Mouse (Mus musculus) hindbrain, embryonic 15.5 days (tissue): ENCODE data around the gene Ece1. TPM values are rescaled to one million over a fixed set of nuclear protein-coding genes. Genes with fewer than 3 reads are reported as not detected.

Source experiments
- ATAC-seq: fragments of 200-750 bp; cut with Nextera tagmentation; 2 replicates; pipeline ENCODE4 v1.8.0; 2017; ENCODE audit warnings: low read depth, moderate number of reproducible peaks, moderate TSS enrichment; ENCODE audit not compliant: low FRiP score
- H3K27ac ChIP-seq: fragments of 300-500 bp; sonication (generic); replicated peaks from 2 replicates; pipeline ENCODE4 v1.5.1; 2015; ENCODE audit warnings: mild to moderate bottlenecking, inconsistent platforms
- H3K27me3 ChIP-seq: fragments of 300-500 bp; sonication (generic); 2 replicates; pipeline ENCODE4 v1.6.1; 2015; ENCODE audit warnings: control low read depth, inconsistent platforms
- H3K36me3 ChIP-seq: fragments of 300-500 bp; sonication (generic); 2 replicates; pipeline ENCODE4 v1.6.1; 2015; ENCODE audit warnings: control low read depth, inconsistent platforms
- H3K4me1 ChIP-seq: fragments of 300-500 bp; sonication (generic); replicated peaks from 2 replicates; pipeline ENCODE4 v1.6.1; 2015; ENCODE audit warnings: control low read depth, inconsistent platforms
- H3K4me2 ChIP-seq: fragments of 300-500 bp; sonication (generic); 2 replicates; pipeline ENCODE4 v1.6.1; 2015; ENCODE audit warnings: moderate library complexity, mild to moderate bottlenecking, inconsistent platforms
- H3K4me3 ChIP-seq: fragments of 300-500 bp; sonication (generic); 2 replicates; pipeline ENCODE4 v1.5.1; 2015; ENCODE audit warnings: mild to moderate bottlenecking, inconsistent platforms
- H3K9ac ChIP-seq: fragments of 300-500 bp; sonication (generic); 2 replicates; pipeline ENCODE4 v1.6.1; 2015; ENCODE audit warnings: inconsistent platforms
- H3K9me3 ChIP-seq: fragments of 300-500 bp; sonication (generic); 2 replicates; pipeline ENCODE4 v1.6.1; 2016; ENCODE audit warnings: control low read depth, inconsistent platforms
- WGBS: fragments of 180-500 bp; shearing (Covaris S2); methylation state at CpG from one replicate; pipeline ENCODE4 v1.1.7; 2015; 5-methylcytosine and 5-hydroxymethylcytosine counted together
- polyA plus RNA-seq: library from polyadenylated mRNA; unstranded; fragments of >200 nt; fragmentation: Nextera tagmentation; extraction: Ambion mirVana; gene quantifications from 2 replicates; pipeline ENCODE4 v1.2.1, GENCODE M21; 2015

Ece1 gene
- polyA plus RNA-seq, 1 experiment from 2014 or later = 24.8 TPM

DNA sequence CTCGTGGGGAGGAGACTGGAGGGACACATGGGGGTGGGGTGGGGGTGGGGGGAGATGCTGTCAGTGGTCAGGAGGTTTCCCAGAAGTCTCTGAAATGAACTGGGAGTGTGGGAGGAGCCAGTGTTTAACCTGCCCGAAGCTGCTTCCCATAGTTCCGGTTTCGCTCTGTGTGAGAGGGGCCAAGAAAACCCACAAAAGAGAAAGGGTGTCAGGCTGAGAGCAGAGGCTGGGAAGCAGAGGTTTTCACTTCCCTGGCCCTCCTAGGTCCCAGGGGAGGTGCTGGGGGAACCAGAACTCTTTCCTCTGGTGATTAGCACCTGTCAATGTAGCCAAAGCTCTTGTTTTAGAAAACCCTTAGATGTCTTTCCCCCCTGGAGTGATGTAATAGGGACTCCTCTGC lies 47.4 kb downstream of the Ece1 start:
- no peak for ATAC-seq
- no peaks in the 10 kb centered on the region for H3K36me3 ChIP-seq
- H3K27ac ChIP-seq = no peak overlapping the region
- H3K4me2 ChIP-seq = no peak overlapping the region
- H3K4me1 ChIP-seq = peaks cover 32% of the 10 kb centered on the region
- no peaks in the 10 kb centered on the region for H3K9me3 ChIP-seq
- no peak overlapping the region for H3K4me3 ChIP-seq
- no peak overlapping the region for H3K9ac ChIP-seq
- 52% methylated on average over 4 of the region's 4 CpGs for WGBS
- no peaks in the 10 kb centered on the region for H3K27me3 ChIP-seq

GRCm38 (mm10) chr4:137910382-137911009 lies 48.5 kb downstream of the Ece1 start:
- H3K4me3 ChIP-seq = no peak overlapping the region
- H3K27me3 ChIP-seq = no peaks in the 10 kb centered on the region
- no peaks in the 10 kb centered on the region for H3K36me3 ChIP-seq
- H3K4me2 ChIP-seq = no peak overlapping the region
- no peak overlapping the region for H3K27ac ChIP-seq
- no peak for ATAC-seq
- WGBS = 95% methylated on average over 5 of the region's 5 CpGs
- no peaks in the 10 kb centered on the region for H3K9me3 ChIP-seq
- H3K9ac ChIP-seq = no peak overlapping the region
- peaks cover 24% of the 10 kb centered on the region for H3K4me1 ChIP-seq

- no peak overlapping the region for H3K4me3 ChIP-seq
- H3K9ac ChIP-seq = no peak overlapping the region
- no peak overlapping the region for H3K4me2 ChIP-seq
- no peaks in the 10 kb centered on the region for H3K27me3 ChIP-seq
- no peaks in the 10 kb centered on the region for H3K9me3 ChIP-seq
- no peaks in the 10 kb centered on the region for H3K36me3 ChIP-seq
- H3K4me1 ChIP-seq = peaks cover 23% of the 10 kb centered on the region
- H3K27ac ChIP-seq = no peak overlapping the region
- WGBS = 90% methylated on average over 8 of the region's 8 CpGs
- ATAC-seq = no peak
Measured at GRCm38 (mm10) chr4:137911657-137912056, 49.6 kb downstream of the Ece1 start.

- Histone ChIP-seq H3K9ac (peak overlapping the region; percentile 59; the same call in 1 of the 2 replicates), H3K36me3 (no peaks in the 10 kb centered on the region), H3K4me1 (peaks cover 29% of the 10 kb centered on the region), H3K4me2 (peak overlapping the region; percentile 93), H3K27me3 (no peaks in the 10 kb centered on the region), H3K9me3 (no peaks in the 10 kb centered on the region), H3K27ac (0 out of 2 replicates have a peak overlapping the region, but pooled peaks have one; percentile 13), H3K4me3 (peak overlapping the region; percentile 54)
- ATAC-seq = peak; percentile 13; the same call in 1 of the 2 replicates
- 49% methylated on average over 13 of the region's 13 CpGs for WGBS
Measured at GRCm38 (mm10) chr4:137912768-137913305, 50.8 kb downstream of the Ece1 start.

GRCm38 (mm10) chr4:137913321-137914057 lies 51.5 kb downstream of the Ece1 start:
- peak; percentile 80 for ATAC-seq
- Histone ChIP-seq H3K36me3 (no peaks in the 10 kb centered on the region), H3K4me1 (peaks cover 36% of the 10 kb centered on the region), H3K27ac (0 out of 2 replicates have a peak overlapping the region, but pooled peaks have one; percentile 13), H3K4me2 (peak overlapping the region; percentile 93), H3K4me3 (peak overlapping the region; percentile 54), H3K27me3 (no peaks in the 10 kb centered on the region), H3K9ac (peak overlapping the region; percentile 59), H3K9me3 (no peaks in the 10 kb centered on the region)
- WGBS = under 1% methylated on average over 39 of the region's 54 CpGs

GRCm38 (mm10) chr4:137917591-137917990 lies 55.6 kb downstream of the Ece1 start:
- no peak overlapping the region for H3K4me2 ChIP-seq
- WGBS = 49% methylated on average over 6 of the region's 6 CpGs
- H3K9ac ChIP-seq = no peak overlapping the region
- H3K27ac ChIP-seq = no peak overlapping the region
- H3K27me3 ChIP-seq = no peaks in the 10 kb centered on the region
- no peaks in the 10 kb centered on the region for H3K9me3 ChIP-seq
- no peak for ATAC-seq
- H3K4me1 ChIP-seq = peaks cover 51% of the 10 kb centered on the region
- no peak overlapping the region for H3K4me3 ChIP-seq
- H3K36me3 ChIP-seq = no peaks in the 10 kb centered on the region

DNA sequence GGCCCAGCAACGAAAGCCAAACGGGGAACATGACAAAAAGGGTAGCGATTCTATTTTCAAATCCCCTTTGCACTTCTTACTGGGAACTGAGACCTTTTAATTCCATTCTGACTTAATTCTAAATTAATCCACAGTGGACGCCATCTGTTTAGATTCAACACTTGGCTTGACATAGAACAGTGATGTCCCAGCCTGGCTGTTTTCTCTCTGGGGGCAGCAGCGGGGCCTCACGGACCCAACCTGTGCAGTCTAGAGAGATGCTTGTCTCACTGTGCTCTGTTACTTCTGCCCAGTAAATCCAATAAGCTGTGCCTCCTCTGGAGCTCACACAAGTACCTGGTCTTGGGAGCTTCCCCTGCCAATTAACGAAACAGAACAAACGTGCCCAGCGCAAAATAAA lies 56.5 kb downstream of the Ece1 start:
- Histone ChIP-seq H3K4me3 (no peak overlapping the region), H3K4me1 (peaks cover 41% of the 10 kb centered on the region), H3K36me3 (no peaks in the 10 kb centered on the region), H3K4me2 (no peak overlapping the region), H3K9ac (no peak overlapping the region), H3K27ac (0 out of 2 replicates have a peak overlapping the region, but pooled peaks have one; percentile 32), H3K9me3 (no peaks in the 10 kb centered on the region), H3K27me3 (no peaks in the 10 kb centered on the region)
- no peak for ATAC-seq
- 45% methylated on average over 9 of the region's 9 CpGs for WGBS

GRCm38 (mm10) chr4:137919116-137919515 lies 57.1 kb downstream of the Ece1 start:
- Histone ChIP-seq H3K9me3 (no peaks in the 10 kb centered on the region), H3K4me1 (peaks cover 36% of the 10 kb centered on the region), H3K36me3 (no peaks in the 10 kb centered on the region), H3K27ac (peak overlapping the region; percentile 32; the same call in 1 of the 2 replicates), H3K4me3 (no peak overlapping the region), H3K4me2 (no peak overlapping the region), H3K9ac (no peak overlapping the region), H3K27me3 (no peaks in the 10 kb centered on the region)
- 53% methylated on average over 10 of the region's 10 CpGs for WGBS
- no peak for ATAC-seq

- H3K4me2 ChIP-seq = no peak overlapping the region
- no peaks in the 10 kb centered on the region for H3K27me3 ChIP-seq
- peak overlapping the region; percentile 56 for H3K27ac ChIP-seq
- 43% methylated on average over 7 of the region's 7 CpGs for WGBS
- H3K4me1 ChIP-seq = peaks cover 31% of the 10 kb centered on the region
- ATAC-seq = no peak
- H3K9me3 ChIP-seq = no peaks in the 10 kb centered on the region
- H3K36me3 ChIP-seq = no peaks in the 10 kb centered on the region
- no peak overlapping the region for H3K4me3 ChIP-seq
- H3K9ac ChIP-seq = no peak overlapping the region
Measured at GRCm38 (mm10) chr4:137920005-137920404, 58.0 kb downstream of the Ece1 start.

DNA sequence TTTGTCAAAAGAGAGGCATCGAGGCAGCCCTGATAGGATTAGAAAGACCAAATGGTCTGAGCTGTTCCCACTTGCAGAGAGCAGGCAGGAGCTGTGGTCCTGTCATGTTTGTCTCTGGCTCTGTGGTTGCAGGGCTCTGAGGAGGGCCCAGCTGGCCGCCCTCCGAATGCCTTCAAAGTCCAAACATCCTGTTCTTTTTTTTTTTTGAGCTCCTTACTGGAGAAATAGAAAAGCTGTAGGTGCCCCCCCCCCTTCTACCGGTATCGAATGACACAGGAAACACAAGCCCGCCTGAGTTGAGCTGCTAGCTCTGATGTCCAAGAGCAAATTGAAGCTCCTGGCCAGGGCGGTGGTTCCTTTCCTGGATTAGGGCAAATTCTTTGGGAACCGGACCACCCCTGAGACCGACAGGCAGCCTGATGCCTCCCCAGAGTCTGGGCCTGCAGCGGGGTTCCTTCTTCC lies 58.5 kb downstream of the Ece1 start:
- Histone ChIP-seq H3K4me3 (no peak overlapping the region), H3K27ac (peak overlapping the region; percentile 56; the same call in 1 of the 2 replicates), H3K4me2 (peak overlapping the region; percentile 25), H3K27me3 (no peaks in the 10 kb centered on the region), H3K4me1 (peaks cover 31% of the 10 kb centered on the region), H3K36me3 (no peaks in the 10 kb centered on the region), H3K9me3 (no peaks in the 10 kb centered on the region), H3K9ac (no peak overlapping the region)
- WGBS = 46% methylated on average over 10 of the region's 10 CpGs
- ATAC-seq = no peak

DNA sequence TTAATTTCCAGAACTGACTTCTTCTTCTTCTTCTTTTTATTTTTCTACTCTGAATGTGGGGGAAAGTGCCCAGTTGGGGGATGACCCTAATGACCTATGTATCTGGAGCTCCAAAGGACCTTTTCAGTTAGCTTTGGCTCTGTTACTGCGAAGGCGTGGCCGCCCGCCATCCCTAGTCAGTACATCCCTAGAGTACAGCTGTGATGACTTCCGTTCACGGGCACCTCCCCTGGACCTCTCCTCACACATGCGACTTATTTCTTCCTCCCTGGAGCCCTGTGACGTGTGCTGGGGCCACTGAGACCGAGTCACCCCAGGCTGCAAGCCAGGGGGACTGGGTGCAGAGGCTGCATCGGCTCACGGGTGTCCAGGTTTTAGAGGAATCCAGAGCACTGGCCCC lies 59.5 kb downstream of the Ece1 start:
- Histone ChIP-seq H3K36me3 (no peaks in the 10 kb centered on the region), H3K9me3 (no peaks in the 10 kb centered on the region), H3K4me1 (peaks cover 38% of the 10 kb centered on the region), H3K27me3 (no peaks in the 10 kb centered on the region), H3K4me2 (no peak overlapping the region), H3K9ac (no peak overlapping the region), H3K4me3 (no peak overlapping the region), H3K27ac (no peak overlapping the region)
- ATAC-seq = no peak
- WGBS = 82% methylated on average over 11 of the region's 11 CpGs

GRCm38 (mm10) chr4:137923052-137923451 lies 61.0 kb downstream of the Ece1 start:
- ATAC-seq = no peak
- WGBS = 84% methylated on average over 15 of the region's 15 CpGs

More at GRCm38 (mm10) chr4:137923052-137923451, 61.0 kb downstream of the Ece1 start:
- no peak overlapping the region for H3K4me3 ChIP-seq
- H3K27ac ChIP-seq = no peak overlapping the region
- H3K9me3 ChIP-seq = no peaks in the 10 kb centered on the region
- H3K9ac ChIP-seq = no peak overlapping the region
- no peak overlapping the region for H3K4me2 ChIP-seq
- H3K27me3 ChIP-seq = no peaks in the 10 kb centered on the region
- H3K4me1 ChIP-seq = peaks cover 31% of the 10 kb centered on the region
- peaks cover 8% of the 10 kb centered on the region; the same call in 1 of the 2 replicates for H3K36me3 ChIP-seq
